Mouse (Mus musculus) forelimb bud, embryonic 11.5 days (tissue): ENCODE data around the gene Dleu7.

Experiments used
- DNase-seq: peaks from one replicate; pipeline ENCODE4 v3.0.0-alpha.2; 2012; ENCODE audit warnings: low read depth, low spot score

Gene Dleu7

DNA sequence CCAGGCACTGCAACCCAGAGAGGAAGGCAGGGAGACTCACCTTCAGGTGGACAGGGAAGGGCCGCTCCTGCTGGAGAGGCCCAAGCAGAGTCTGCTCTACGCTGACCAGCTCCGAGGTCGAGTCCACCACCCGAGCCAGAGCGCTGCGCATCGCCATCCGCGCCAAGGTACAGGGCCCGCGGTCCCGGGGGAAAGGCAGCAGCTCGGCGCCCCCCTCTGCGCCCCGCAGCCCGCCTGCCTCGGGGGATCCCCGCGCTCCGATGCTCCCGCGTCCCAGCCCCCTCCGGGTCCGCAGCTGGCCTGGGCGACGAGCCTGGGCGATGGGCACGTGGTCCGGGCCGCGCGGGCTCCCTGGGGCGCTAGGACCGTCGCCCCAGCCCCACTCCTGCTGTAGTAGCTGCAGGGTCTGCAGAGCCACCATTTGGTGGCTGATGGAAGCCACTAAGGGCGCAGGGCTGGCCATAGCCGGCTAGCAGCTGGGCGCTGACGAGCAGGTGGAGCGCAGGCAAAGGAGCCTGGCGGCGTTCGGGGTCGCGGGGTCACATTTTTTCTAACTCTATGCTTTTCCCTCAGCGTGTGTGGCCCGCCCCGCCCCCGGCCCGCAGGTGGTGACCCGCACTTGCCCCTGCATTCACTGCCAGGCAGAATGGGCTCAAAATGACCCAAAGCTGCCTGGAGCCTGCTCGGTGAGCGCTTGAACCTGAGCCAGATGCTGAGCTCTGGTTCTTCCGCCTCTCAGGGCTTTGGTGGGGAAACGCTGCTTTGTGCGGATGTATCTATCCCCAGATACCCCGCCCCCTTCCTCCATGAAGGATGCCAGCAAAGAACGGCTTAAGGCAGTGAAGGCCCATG lies at the start of gene Dleu7, which contains the start of gene Rnaseh2b:
Gene Dleu7, minus strand, starts transcription at position 560 of the 852 bp plus-strand sequence.
Gene Rnaseh2b, plus strand, starts transcription at position 102 of the 852 bp plus-strand sequence.
- peak; percentile 81 for DNase-seq

- DNase-seq = no peak
These were observed 49.2 kb upstream of the Dleu7 start for GRCm38 (mm10) chr14:62341887-62342642.

DNA sequence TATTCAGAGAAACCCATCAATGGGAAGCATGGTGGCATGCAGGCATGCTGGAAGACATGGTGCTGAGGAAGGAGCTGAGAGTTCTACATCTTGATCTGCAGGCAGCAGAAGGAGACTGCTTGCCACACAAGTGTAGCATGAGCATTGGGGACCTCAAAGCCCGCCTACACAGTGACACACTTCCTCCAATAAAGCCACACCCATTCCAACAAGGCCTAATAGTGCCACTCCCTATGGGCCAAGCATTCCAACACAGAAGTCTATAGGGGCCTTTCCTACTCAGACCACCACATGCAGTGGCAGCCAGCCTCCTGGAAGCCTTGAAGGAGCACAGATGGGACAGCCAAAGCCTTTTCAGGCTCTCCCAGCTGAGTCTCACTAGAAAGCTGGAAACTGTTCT lies 46.3 kb upstream of the Dleu7 start:
- DNase-seq = no peak

DNA sequence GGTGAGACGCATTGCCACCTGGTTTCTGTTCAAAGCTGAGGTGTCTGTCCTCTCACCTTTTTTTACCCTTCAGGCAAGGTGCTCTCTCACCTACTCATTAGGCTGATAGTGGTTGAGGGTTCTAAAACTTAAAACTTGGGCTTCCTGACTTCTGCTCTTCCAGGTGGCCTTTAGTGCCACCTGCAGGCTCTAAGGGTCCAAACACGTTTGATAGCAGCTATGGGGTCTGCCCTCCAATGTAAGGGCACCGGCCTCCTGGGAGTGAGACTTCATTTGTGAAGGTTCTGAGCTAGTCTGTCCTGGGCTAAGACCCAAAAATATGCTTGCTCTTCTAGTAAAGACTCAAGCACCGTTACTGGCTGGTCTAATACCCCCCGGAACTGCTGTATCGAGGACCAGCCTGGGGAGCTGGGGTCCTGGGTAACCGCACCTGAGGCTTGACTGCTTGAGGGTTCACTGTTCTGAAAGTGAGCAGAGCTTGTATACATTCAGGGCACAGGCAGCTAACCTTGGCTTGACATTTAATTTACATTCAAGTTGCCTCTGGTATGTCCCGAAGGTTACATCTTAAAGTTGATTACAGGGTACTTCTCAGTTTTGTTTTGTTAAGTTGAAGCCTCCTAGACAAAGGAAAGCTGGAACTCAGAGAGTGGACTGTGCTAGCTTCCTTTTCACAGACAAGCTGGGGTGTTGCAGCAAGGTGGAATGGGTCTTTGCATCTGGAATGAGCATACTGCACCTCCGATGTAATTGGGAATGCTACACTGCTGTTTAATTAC lies 41.3 kb upstream of the Dleu7 start:
- DNase-seq = peak; percentile 35

DNA sequence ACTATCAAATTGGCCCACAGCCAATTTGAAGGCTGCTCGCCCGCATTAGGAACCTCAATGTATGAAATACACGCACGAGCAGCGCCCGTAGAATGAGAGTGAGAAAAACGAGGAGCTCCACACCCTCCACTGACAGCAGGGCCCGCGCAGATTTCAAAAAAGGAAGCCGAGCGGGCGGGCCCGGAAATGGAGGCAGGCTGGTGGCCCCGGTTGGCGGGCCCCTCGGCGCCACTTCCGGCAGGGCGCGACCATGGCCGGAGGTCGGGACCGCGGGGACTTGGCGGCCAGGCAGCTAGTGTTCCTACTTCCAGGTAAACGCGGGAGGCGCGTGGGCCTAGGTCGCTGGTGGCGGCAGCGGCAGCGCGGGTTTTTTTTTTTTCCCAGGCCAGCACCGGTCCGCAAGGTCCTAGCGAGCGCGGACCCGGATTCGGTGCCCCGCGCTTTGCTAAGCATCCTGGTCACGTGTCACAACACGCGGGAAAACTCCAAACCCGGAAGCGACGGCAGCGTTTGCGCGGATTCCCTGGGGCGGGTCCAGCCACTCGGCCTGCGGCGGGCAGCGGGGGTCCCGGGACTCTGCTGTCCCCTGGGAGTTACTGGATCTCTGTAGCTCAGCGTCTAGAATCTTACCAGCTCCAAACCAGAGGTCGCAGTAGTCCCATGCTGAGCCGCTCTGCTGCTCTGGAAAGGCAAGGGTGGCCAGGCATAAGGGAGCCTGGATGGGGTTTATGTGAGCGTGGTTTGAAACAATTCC lies 39.2 kb upstream of the Dleu7 start:
- peak; percentile 88 for DNase-seq

DNA sequence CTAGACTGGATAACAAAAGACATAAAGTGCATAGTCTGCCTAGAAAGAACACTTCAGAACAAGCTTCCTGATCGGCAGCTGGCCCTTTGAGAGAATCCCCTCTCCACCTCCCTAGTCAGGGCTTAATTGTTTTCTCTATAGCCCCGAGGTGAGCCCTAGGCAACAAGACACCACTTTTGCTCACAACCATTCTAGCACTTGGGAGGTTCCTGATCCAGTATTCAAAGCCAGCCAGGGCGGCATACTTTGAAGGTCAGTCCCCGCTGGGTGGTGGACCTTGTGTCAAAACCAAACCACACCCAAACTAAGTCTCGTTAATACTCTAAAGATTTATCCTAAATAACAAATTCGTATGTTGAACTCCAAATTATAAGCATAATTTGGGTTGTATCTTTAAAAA lies 38.6 kb upstream of the Dleu7 start:
- DNase-seq = no peak

DNA sequence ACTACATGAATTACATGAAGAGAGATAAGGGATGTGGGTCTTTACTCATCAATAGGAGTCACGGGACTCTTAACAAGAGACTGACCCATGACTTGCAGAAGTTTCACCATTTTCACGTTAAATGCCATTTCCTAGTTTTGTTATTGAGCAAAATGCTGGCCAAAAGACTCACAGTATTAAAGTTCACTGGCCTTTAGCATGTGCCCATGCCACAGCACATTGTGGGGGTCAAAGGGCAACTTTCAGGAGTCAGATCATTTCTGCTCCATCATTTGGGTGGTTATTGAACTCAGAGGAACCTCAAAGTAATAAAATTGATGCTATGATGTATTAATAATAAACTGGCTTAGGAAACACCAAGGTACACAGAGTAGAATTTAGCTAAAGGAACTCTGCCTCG lies 36.8 kb upstream of the Dleu7 start:
- no peak for DNase-seq

DNA sequence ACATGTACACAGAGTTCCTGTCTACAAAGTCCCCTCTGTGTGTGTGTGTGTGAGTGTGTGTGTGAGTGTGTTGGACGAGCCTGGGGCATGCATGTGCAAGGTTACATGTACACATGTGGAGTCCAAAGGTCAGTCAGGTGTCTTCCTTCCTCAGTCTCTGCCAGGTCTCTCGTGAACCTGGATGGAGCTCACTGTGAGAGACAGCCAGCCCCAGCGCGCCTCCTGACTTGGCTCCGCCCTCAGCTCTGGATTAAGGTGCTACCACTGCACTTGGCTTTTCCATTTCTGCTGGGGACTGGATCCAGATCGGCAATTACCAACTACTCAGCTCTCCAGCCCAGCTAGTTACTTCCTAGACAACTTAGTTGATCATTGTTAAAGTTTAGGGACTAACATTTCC lies 35.8 kb upstream of the Dleu7 start:
- no peak for DNase-seq

- DNase-seq = no peak
These were observed 34.3 kb upstream of the Dleu7 start for GRCm38 (mm10) chr14:62327171-62327570.

DNA sequence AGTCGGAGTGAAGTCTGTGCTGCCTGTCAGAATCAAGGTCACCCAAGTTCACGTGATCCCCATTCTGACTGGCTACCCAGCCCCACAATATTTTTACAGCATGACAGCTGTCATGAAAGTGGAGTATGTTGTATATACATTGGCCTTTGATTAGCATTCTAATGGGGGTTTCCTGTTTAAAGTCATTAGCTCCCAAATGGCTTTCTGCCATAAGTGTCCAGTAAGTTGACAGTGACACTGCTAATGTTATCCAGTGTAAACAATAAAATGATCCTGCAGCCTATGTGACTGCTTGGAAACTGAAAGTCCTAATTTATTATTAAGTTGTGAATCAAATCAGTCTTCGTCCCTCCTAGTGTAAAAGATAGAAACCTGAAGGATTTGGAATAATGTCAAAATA lies 33.2 kb upstream of the Dleu7 start:
- no peak for DNase-seq

- DNase-seq = no peak
These were observed 32.1 kb upstream of the Dleu7 start for GRCm38 (mm10) chr14:62324943-62325342.

DNA sequence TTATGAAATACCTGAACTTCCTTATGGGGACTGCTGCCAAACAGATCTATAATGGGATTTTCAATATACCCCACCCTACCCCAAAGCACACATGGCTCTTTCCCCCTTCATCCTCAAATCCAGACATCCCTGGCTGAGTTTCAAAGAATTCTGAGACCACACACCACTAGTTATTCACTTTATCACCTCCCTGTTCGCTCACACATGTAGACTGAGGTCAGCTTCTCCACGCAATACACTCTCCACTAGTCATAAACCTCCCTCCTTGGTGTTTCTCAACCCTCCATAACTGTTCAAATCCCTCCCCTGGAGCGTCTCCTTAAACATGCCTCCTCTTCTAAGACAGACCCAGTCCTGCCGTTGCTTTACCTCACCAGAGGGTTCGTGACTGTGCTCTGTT lies 30.6 kb upstream of the Dleu7 start:
- DNase-seq = no peak

DNA sequence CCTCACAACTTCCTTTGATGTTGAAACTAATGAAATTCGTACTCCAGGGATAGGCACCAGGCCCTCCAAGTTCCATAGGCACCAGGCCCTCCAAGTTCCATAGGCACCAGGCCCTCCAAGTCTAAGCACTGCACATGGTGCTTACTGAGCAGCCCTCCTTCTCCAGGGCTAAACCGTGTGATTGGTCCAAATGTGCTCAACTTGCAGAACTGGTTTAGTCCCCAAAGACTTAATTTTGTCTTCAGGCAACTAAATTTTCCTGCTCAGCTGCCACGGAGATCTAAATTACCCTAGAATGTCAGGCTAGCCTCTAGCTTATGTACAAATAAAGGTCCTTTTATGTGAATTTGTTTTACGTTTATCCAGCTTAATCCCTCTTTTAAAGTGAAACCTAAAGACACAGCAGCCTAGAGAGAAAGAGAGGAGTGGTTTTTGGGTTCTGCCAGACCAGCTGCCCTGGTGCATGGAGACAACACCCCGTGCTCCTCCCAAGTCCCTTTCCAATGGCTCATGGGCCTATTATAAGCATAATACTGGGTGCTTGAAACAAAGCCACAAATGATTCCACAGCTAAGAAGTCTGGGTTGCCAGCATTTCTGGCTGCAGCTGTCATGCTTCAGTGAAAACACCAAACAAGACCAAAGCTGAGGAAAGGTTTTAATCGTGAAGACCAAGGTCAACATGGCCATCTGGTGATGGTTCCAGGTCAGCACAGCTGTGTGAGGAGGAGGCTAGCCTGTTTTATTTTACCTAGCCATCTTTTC lies 29.9 kb upstream of the Dleu7 start:
- DNase-seq = no peak

GRCm38 (mm10) chr14:62311672-62312071 lies 18.8 kb upstream of the Dleu7 start:
- DNase-seq = no peak

DNA sequence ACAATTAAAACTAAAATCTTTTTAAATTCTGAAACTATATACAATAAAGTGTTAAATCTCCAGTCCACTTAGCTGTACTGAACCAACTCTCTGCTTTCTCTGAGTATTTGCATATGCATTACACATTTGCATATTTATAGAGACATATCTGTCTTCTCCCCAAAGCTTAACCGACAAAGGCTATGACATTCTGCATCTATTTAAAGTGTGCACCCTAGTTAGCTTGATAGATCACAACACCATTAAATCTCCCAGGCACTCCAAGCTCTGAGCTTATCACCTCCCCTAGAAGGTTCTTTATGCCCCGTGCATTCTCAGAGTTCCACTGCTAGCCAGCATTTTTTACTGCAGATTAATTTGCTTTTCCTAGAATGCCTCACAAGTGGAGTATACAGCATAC lies 16.2 kb upstream of the Dleu7 start:
- DNase-seq = no peak

DNA sequence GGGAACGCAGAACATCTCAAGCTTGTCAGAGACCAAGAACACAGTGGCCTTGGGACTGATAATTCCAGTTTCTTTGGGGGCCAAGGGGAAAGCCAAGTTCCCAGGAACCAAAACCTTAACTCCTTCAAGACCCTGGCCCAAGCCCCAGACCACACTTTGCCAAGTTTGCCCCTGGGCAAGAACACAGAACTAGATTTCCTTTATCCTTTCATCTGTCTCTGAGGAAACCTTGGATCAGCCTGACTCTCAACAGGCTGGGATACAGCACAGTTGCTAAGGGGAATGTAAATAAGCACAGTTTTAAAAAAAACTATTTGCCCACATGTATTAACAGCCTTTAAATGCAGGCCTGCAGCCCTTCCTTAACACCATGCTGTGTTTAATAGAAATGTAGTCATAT lies 14.7 kb upstream of the Dleu7 start:
- no peak for DNase-seq

- no peak for DNase-seq
These were observed 7.2 kb upstream of the Dleu7 start for GRCm38 (mm10) chr14:62300031-62300430.

- no peak for DNase-seq
These were observed 6.0 kb upstream of the Dleu7 start for GRCm38 (mm10) chr14:62298808-62299207.

GRCm38 (mm10) chr14:62292166-62292487 lies 720 bp downstream of the Dleu7 start:
- no peak for DNase-seq

- DNase-seq = no peak
These were observed 1.4 kb downstream of the Dleu7 start for GRCm38 (mm10) chr14:62291406-62291987.
